Mouse (Mus musculus): ENCODE data around the gene Snn. TPM values are rescaled to one million over a fixed set of nuclear protein-coding genes. Genes with fewer than 3 reads are reported as not detected.
A peak's percentile ranks its signal among the peaks of the same experiment; 100 is the strongest.

Gene Snn
- polyA plus RNA-seq, 1 experiment from 2014 or later = 42.9 TPM

DNA sequence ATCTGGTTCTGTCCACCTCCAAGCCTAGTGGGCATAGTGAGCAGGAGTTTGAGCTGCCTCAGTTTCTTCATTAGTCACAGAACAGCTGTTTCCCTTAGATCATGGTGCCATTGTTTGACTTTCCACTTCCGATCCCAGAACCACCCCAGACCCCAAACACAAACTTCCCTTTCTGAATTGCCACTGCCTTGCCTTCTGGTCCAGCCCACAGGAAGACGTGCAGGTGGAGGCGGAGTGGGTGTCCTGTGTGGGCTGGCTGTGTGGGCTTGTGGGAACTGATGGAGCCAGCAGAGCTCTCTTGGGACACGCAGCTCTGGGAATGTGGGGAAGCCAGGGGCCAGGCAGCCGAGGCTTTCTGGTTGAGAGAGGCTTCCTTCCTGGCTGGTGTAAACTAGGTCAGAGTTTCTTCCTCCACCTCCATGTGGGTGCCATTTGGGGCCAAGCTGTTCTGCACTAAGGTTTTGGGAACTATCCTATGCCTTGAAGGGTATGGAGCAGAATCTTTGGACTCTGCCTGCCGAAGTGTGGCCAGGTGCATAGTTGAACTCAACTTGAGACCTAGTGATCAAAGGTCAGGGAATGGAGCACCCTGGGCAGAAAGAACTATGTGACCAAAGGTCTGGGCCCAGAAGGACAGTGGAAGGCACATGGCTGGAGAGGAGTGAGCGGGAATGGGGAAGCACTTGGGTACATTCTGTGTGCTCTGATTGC, 9.1 kb downstream of the Snn start:
- Histone ChIP-seq H3K36me3 (ENCODE audit: control insufficient read depth, insufficient read depth, low read length) (peaks cover 17% of the 10 kb centered on the region), H3K9ac (ENCODE audit: low read length) (no peak overlapping the region), H3K27me3 (ENCODE audit: control insufficient read depth, insufficient read depth, low read depth, low read length) (no peaks in the 10 kb centered on the region), H3K9me3 (ENCODE audit: control insufficient read depth, low read length) (no peaks in the 10 kb centered on the region), H3K4me3 (ENCODE audit: low read length) (no peak overlapping the region), H3K27ac (ENCODE audit: low read length) (peak overlapping the region; percentile 62), H3K4me2 (ENCODE audit: low read depth, low read length) (no peak overlapping the region), H3K4me1 (replicated peaks; ENCODE audit: control insufficient read depth, insufficient read depth, low read length) (peaks cover 38% of the 10 kb centered on the region)
- 55% methylated on average over 7 of the region's 7 CpGs for WGBS
- ATAC-seq (ENCODE audit: low read depth) = no peak

- peaks cover 33% of the 10 kb centered on the region for H3K4me1 ChIP-seq (replicated peaks; ENCODE audit: control insufficient read depth, insufficient read depth, low read length)
- H3K27ac ChIP-seq (ENCODE audit: low read length) = no peak overlapping the region
- WGBS = 77% methylated on average over 5 of the region's 5 CpGs
- H3K27me3 ChIP-seq (ENCODE audit: control insufficient read depth, insufficient read depth, low read depth, low read length) = no peaks in the 10 kb centered on the region
- H3K9me3 ChIP-seq (ENCODE audit: control insufficient read depth, low read length) = no peaks in the 10 kb centered on the region
- H3K4me2 ChIP-seq (ENCODE audit: low read depth, low read length) = no peak overlapping the region
- ATAC-seq (ENCODE audit: low read depth) = no peak
- H3K9ac ChIP-seq (ENCODE audit: low read length) = no peak overlapping the region
- no peak overlapping the region for H3K4me3 ChIP-seq (ENCODE audit: low read length)
- H3K36me3 ChIP-seq (ENCODE audit: control insufficient read depth, insufficient read depth, low read length) = peaks cover 19% of the 10 kb centered on the region
Measured at GRCm38 (mm10) chr16:11071176-11071575, 10.4 kb downstream of the Snn start.

DNA sequence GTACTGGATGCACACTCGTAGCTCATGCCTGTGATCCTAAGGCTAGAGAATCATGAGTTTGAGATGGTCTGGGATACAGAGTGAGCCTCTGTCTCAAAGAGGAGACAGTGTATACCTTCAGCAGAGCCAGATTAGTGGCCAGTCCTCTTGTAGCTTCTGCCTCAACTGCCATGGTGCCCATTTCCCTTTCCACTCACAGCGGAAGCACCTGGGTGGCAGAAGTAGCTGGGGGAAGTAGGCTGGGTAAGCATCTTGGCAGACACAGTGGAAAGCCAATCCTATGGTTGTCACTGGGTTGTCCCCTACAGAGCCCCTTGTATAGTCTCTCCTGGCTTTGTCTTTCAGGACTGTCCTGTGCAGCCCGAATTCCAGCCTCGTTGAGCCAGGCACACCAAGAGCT, 11.1 kb downstream of the Snn start:
- H3K4me1 ChIP-seq (replicated peaks; ENCODE audit: control insufficient read depth, insufficient read depth, low read length) = peaks cover 33% of the 10 kb centered on the region

GRCm38 (mm10) chr16:11072454-11072853, 11.7 kb downstream of the Snn start:
- WGBS = 76% methylated on average over 8 of the region's 8 CpGs
- H3K36me3 ChIP-seq (ENCODE audit: control insufficient read depth, insufficient read depth, low read length) = peaks cover 24% of the 10 kb centered on the region
- H3K9me3 ChIP-seq (ENCODE audit: control insufficient read depth, low read length) = no peaks in the 10 kb centered on the region
- ATAC-seq (ENCODE audit: low read depth) = no peak
- H3K27ac ChIP-seq (ENCODE audit: low read length) = no peak overlapping the region
- no peaks in the 10 kb centered on the region for H3K27me3 ChIP-seq (ENCODE audit: control insufficient read depth, insufficient read depth, low read depth, low read length)
- no peak overlapping the region for H3K9ac ChIP-seq (ENCODE audit: low read length)
- peaks cover 30% of the 10 kb centered on the region for H3K4me1 ChIP-seq (replicated peaks; ENCODE audit: control insufficient read depth, insufficient read depth, low read length)
- no peak overlapping the region for H3K4me3 ChIP-seq (ENCODE audit: low read length)
- no peak overlapping the region for H3K4me2 ChIP-seq (ENCODE audit: low read depth, low read length)

More for the DNA sequence above, 11.1 kb downstream of the Snn start:
- H3K36me3 ChIP-seq (ENCODE audit: control insufficient read depth, insufficient read depth, low read length) = peaks cover 22% of the 10 kb centered on the region
- WGBS = 81% methylated on average over 4 of the region's 4 CpGs
- no peak overlapping the region for H3K9ac ChIP-seq (ENCODE audit: low read length)
- H3K27ac ChIP-seq (ENCODE audit: low read length) = no peak overlapping the region
- H3K4me3 ChIP-seq (ENCODE audit: low read length) = no peak overlapping the region
- no peaks in the 10 kb centered on the region for H3K27me3 ChIP-seq (ENCODE audit: control insufficient read depth, insufficient read depth, low read depth, low read length)
- no peak overlapping the region for H3K4me2 ChIP-seq (ENCODE audit: low read depth, low read length)
- ATAC-seq (ENCODE audit: low read depth) = no peak
- no peaks in the 10 kb centered on the region for H3K9me3 ChIP-seq (ENCODE audit: control insufficient read depth, low read length)

- ATAC-seq (ENCODE audit: low read depth) = no peak
- H3K27me3 ChIP-seq (ENCODE audit: control insufficient read depth, insufficient read depth, low read depth, low read length) = no peaks in the 10 kb centered on the region
- peaks cover 27% of the 10 kb centered on the region for H3K36me3 ChIP-seq (ENCODE audit: control insufficient read depth, insufficient read depth, low read length)
- no peaks in the 10 kb centered on the region for H3K9me3 ChIP-seq (ENCODE audit: control insufficient read depth, low read length)
- no peak overlapping the region for H3K4me2 ChIP-seq (ENCODE audit: low read depth, low read length)
- 79% methylated on average over 6 of the region's 6 CpGs for WGBS
- H3K27ac ChIP-seq (ENCODE audit: low read length) = no peak overlapping the region
- peaks cover 24% of the 10 kb centered on the region for H3K4me1 ChIP-seq (replicated peaks; ENCODE audit: control insufficient read depth, insufficient read depth, low read length)
- no peak overlapping the region for H3K4me3 ChIP-seq (ENCODE audit: low read length)
- H3K9ac ChIP-seq (ENCODE audit: low read length) = no peak overlapping the region
Measured at GRCm38 (mm10) chr16:11073060-11073459, 12.3 kb downstream of the Snn start.

DNA sequence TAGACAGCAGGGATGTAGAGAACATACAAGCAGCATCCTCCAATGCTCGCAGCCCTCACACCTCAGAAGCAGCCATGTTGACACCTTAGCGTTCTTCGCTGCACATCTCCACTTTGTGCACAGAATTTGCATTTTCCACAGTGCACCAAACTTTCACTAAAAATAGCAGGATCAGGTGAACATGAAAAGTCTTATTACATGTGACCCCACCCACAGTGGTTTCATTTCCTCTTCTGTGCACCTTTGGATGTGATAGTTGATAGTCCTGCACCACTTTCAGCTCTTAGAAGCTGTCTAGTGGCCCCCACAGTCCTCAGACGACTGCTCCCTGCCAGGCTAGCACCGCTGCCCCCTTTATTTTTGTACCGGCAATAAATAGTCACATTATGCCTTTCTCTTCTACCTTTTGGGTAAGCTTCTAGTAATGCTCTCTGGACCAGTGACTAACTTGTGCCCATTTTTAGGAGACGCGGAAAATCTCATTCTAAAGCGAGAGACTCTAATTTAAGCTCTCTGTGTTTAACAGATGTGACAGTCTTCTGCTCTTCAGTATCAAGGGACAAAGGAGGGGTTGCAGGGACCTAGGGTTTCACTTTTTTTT, 17.0 kb downstream of the Snn start:
- Histone ChIP-seq H3K4me3 (ENCODE audit: low read length) (no peak overlapping the region), H3K4me1 (replicated peaks; ENCODE audit: control insufficient read depth, insufficient read depth, low read length) (no peaks in the 10 kb centered on the region), H3K9me3 (ENCODE audit: control insufficient read depth, low read length) (no peaks in the 10 kb centered on the region), H3K4me2 (ENCODE audit: low read depth, low read length) (no peak overlapping the region), H3K36me3 (ENCODE audit: control insufficient read depth, insufficient read depth, low read length) (peaks cover 36% of the 10 kb centered on the region), H3K9ac (ENCODE audit: low read length) (no peak overlapping the region), H3K27me3 (ENCODE audit: control insufficient read depth, insufficient read depth, low read depth, low read length) (no peaks in the 10 kb centered on the region), H3K27ac (ENCODE audit: low read length) (no peak overlapping the region)
- 85% methylated on average over 9 of the region's 9 CpGs for WGBS
- no peak for ATAC-seq (ENCODE audit: low read depth)

DNA sequence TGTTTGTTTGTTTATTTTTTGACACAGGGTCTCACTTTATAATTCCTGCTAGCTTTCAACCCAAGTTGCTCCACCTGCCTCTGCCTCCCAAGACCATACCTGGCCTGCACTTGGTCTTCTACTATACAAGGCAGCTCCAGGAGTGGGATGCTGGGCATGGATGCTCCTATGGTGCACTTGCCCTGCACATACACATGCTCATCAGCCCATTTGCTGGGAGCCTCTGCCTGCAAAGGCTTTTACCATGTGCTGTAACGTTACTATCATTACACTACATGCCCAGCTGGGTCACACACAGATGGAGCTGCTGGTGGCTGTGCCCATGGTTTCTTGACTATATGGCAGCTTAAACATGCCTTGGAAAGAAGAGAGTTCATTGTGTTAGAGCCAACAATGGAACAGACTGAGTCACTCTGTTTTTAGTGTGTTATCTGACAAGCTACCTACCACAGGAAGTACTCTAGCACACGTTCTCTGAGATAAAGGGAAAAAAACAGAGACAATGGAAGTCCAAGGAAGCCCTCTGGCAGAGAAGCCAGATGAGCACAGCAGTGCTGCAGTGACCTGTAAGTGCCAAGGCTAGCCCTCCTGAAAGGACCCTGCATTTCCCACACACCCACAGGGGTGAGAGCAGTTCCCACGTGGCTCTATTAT, 17.6 kb downstream of the Snn start:
- Histone ChIP-seq H3K27ac (ENCODE audit: low read length) (no peak overlapping the region), H3K36me3 (ENCODE audit: control insufficient read depth, insufficient read depth, low read length) (peaks cover 43% of the 10 kb centered on the region)

DNA sequence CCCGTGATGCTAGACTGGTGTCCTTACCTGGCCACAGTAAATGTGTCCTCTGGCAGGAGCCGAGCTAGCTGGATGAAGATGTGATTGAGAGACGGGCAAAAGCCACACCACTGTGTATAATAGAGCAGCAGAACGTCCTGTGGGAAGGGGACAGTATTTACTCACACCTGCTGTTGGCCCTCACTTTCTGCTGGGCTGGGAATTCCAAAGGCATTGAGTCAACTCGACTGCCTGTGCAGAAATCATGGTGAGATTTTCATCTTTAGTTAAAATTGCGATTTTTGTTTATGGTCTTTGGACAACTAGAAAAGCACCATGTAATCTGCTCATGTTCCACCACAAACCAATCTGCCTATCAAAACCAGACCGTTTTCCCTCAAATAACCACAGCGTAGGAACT, 23.4 kb downstream of the Snn start:
- Histone ChIP-seq H3K4me1 (replicated peaks; ENCODE audit: control insufficient read depth, insufficient read depth, low read length) (no peaks in the 10 kb centered on the region), H3K9ac (ENCODE audit: low read length) (no peak overlapping the region), H3K27me3 (ENCODE audit: control insufficient read depth, insufficient read depth, low read depth, low read length) (no peaks in the 10 kb centered on the region), H3K9me3 (ENCODE audit: control insufficient read depth, low read length) (no peaks in the 10 kb centered on the region), H3K27ac (ENCODE audit: low read length) (no peak overlapping the region), H3K4me2 (ENCODE audit: low read depth, low read length) (no peak overlapping the region), H3K4me3 (ENCODE audit: low read length) (no peak overlapping the region), H3K36me3 (ENCODE audit: control insufficient read depth, insufficient read depth, low read length) (peaks cover 40% of the 10 kb centered on the region)
- 84% methylated on average over 8 of the region's 8 CpGs for WGBS
- ATAC-seq (ENCODE audit: low read depth) = no peak

More for the DNA sequence above, 17.6 kb downstream of the Snn start:
- H3K27me3 ChIP-seq (ENCODE audit: control insufficient read depth, insufficient read depth, low read depth, low read length) = no peaks in the 10 kb centered on the region
- no peak overlapping the region for H3K9ac ChIP-seq (ENCODE audit: low read length)
- H3K4me2 ChIP-seq (ENCODE audit: low read depth, low read length) = no peak overlapping the region
- ATAC-seq (ENCODE audit: low read depth) = no peak
- H3K9me3 ChIP-seq (ENCODE audit: control insufficient read depth, low read length) = no peaks in the 10 kb centered on the region
- 52% methylated on average over 3 of the region's 3 CpGs for WGBS
- H3K4me3 ChIP-seq (ENCODE audit: low read length) = no peak overlapping the region
- H3K4me1 ChIP-seq (replicated peaks; ENCODE audit: control insufficient read depth, insufficient read depth, low read length) = no peaks in the 10 kb centered on the region

DNA sequence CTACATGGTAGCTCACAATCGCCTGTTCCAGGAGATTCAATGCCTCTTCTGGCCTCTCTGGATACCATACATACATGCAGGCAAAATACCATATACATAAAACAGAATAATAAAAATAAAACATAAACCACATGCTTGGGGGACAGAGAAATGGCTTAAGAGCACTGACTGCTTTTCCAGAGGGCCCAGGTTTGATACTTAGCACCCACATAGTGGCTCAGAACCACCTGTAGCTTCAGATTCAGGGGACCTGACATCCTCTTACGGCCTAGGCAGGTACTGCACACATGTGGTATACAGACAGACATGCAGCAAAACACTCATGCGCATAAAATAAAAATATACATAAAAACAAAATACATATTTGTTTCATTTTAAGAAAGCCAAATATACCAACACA, 25.6 kb downstream of the Snn start:
- ATAC-seq (ENCODE audit: low read depth) = no peak
- H3K4me1 ChIP-seq (replicated peaks; ENCODE audit: control insufficient read depth, insufficient read depth, low read length) = no peaks in the 10 kb centered on the region
- no peak overlapping the region for H3K9ac ChIP-seq (ENCODE audit: low read length)
- peaks cover 39% of the 10 kb centered on the region for H3K36me3 ChIP-seq (ENCODE audit: control insufficient read depth, insufficient read depth, low read length)
- no peaks in the 10 kb centered on the region for H3K9me3 ChIP-seq (ENCODE audit: control insufficient read depth, low read length)
- no peak overlapping the region for H3K4me2 ChIP-seq (ENCODE audit: low read depth, low read length)
- no peak overlapping the region for H3K4me3 ChIP-seq (ENCODE audit: low read length)
- H3K27me3 ChIP-seq (ENCODE audit: control insufficient read depth, insufficient read depth, low read depth, low read length) = no peaks in the 10 kb centered on the region
- 96% methylated on average over 3 of the region's 3 CpGs for WGBS
- H3K27ac ChIP-seq (ENCODE audit: low read length) = no peak overlapping the region

Data from lung, embryonic 16.5 days (tissue).